Mouse (Mus musculus) thymus, adult 2 months (tissue): ENCODE results near the gene Dcdc2b.

Source experiments
- CTCF ChIP-seq: fragments of 200-500 bp; IDR thresholded peaks from 2 replicates; pipeline ENCODE4 v1.5.1; 2012; ENCODE audit warnings: mild to moderate bottlenecking, control low read depth, low read length, moderate library complexity, borderline replicate concordance; ENCODE audit not compliant: control insufficient read depth, poor library complexity, insufficient read depth; ENCODE audit errors: extremely low read depth
- POLR2A ChIP-seq: fragments of 200-500 bp; IDR thresholded peaks from 2 replicates; pipeline ENCODE4 v1.6.1; 2012; ENCODE audit warnings: mild to moderate bottlenecking, low read length, control low read depth, moderate library complexity; ENCODE audit not compliant: control insufficient read depth, poor library complexity, insufficient read depth; ENCODE audit errors: extremely low read depth

GRCm38 (mm10) chr4:129623681-129624091, 9.6 kb upstream of the Dcdc2b start, which contains the start of gene Ccdc28b:
- TF ChIP-seq CTCF (no peak), POLR2A (no peak)
